In genomic region chrX:101532347-101533221, GRCm38 (mm10) we compare ENCODE assay signal across 8 mouse cellular contexts. TPM values are rescaled to one million over a fixed set of nuclear protein-coding genes. Genes with fewer than 3 reads are reported as not detected.
DNase-seq lines count a peak whose midpoint lies in the region; ATAC-seq and TF ChIP-seq lines count a peak whose summit lies in the region.

Taf1 (plus strand) TSS chrX:101532734.

- peak; percentile 96 for DNase-seq in A20 (ENCODE audit: low read depth, low spot score)
- DNase-seq in heart, adult 9 months (ENCODE audit: low spot score in 2 of 2), result peak; percentile 96 to 97
- DNase-seq in monocyte, adult 2 months (ENCODE audit: low read depth in 1 of 2, low spot score in 2 of 2), result peak; percentile 85 to 86
- peak; percentile 91 to 95 for DNase-seq in spleen, postnatal 36 days (ENCODE audit: low spot score in 2 of 2)

- peak within 1 kb of the TSS; percentile 64 for H3K9ac ChIP-seq in kidney, embryonic 14.5 days (ENCODE audit: low read depth, low read length)
- peak within 1 kb of the TSS; percentile 57 for H3K9ac ChIP-seq in limb, embryonic 15.5 days

- H3K4me2 ChIP-seq in kidney, embryonic 14.5 days (replicated peaks; ENCODE audit: low read depth, low read length), result peak within 1 kb of the TSS; percentile 55
- H3K4me2 ChIP-seq in limb, embryonic 15.5 days, result peak within 1 kb of the TSS; percentile 49

- TF ChIP-seq POLR2A in bone marrow macrophage, adult 2 months (IDR thresholded peaks at IDR 0.05; ENCODE audit: borderline replicate concordance, low read depth, low read length), result 0 out of 2 replicates have a peak, but pooled peaks have one; percentile 53
- TF ChIP-seq POLR2A in embryonic fibroblast, embryonic 13.5 days (IDR thresholded peaks at IDR 0.05; ENCODE audit: low read depth, low read length), result peak; percentile 88

- H3K4me3 ChIP-seq in bone marrow macrophage, adult 2 months (ENCODE audit: insufficient read depth, low read length), result peak within 1 kb of the TSS; percentile 84
- H3K4me3 ChIP-seq in embryonic fibroblast, embryonic 13.5 days (ENCODE audit: insufficient read depth, low read length), result peak within 1 kb of the TSS; percentile 82
- H3K4me3 ChIP-seq in kidney, embryonic 14.5 days (ENCODE audit: low read length), result peak within 1 kb of the TSS; percentile 57
- peak within 1 kb of the TSS; percentile 57 for H3K4me3 ChIP-seq in limb, embryonic 15.5 days

- TF ChIP-seq CTCF in bone marrow macrophage, adult 2 months (IDR thresholded peaks at IDR 0.05; ENCODE audit: low read depth, low read length), result no peak
- no peak for TF ChIP-seq CTCF in embryonic fibroblast, embryonic 13.5 days (IDR thresholded peaks at IDR 0.05; ENCODE audit: borderline replicate concordance, insufficient read depth, low read length)

- 0 out of 2 replicates have a peak, but pooled peaks cover 2% of the 10 kb centered on the region for H3K4me1 ChIP-seq in bone marrow macrophage, adult 2 months (ENCODE audit: control insufficient read depth, insufficient read depth, low read length)
- no peaks in the 10 kb centered on the region for H3K4me1 ChIP-seq in embryonic fibroblast, embryonic 13.5 days (ENCODE audit: control insufficient read depth, insufficient read depth, low read length)
- no peaks in the 10 kb centered on the region for H3K4me1 ChIP-seq in kidney, embryonic 14.5 days (ENCODE audit: control insufficient read depth, insufficient read depth, low read length)
- H3K4me1 ChIP-seq in limb, embryonic 15.5 days, result no peaks in the 10 kb centered on the region

- peaks cover 8% of the 10 kb centered on the region; the same call in 1 of the 2 replicates for H3K36me3 ChIP-seq in kidney, embryonic 14.5 days (ENCODE audit: control insufficient read depth, insufficient read depth, low read length)
- H3K36me3 ChIP-seq in limb, embryonic 15.5 days, result no peaks in the 10 kb centered on the region

- 26% methylated on average over 47 of the region's 47 CpGs for WGBS in kidney, embryonic 14.5 days
- WGBS in limb, embryonic 15.5 days, result 19% methylated on average over 47 of the region's 47 CpGs

- H3K27ac ChIP-seq in bone marrow macrophage, adult 2 months (ENCODE audit: insufficient read depth, low read depth, low read length), result peak within 1 kb of the TSS; percentile 48
- H3K27ac ChIP-seq in embryonic fibroblast, embryonic 13.5 days (ENCODE audit: insufficient read depth, low read length), result peak within 1 kb of the TSS; percentile 54; the same call in 1 of the 2 replicates
- peak within 1 kb of the TSS; percentile 47; the same call in 1 of the 2 replicates for H3K27ac ChIP-seq in kidney, embryonic 14.5 days (ENCODE audit: low read depth, low read length)
- H3K27ac ChIP-seq in limb, embryonic 15.5 days, result peak within 1 kb of the TSS; percentile 59; the same call in 1 of the 2 replicates

- no peaks in the 10 kb centered on the region for H3K27me3 ChIP-seq in kidney, embryonic 14.5 days (ENCODE audit: control insufficient read depth, insufficient read depth, low read length)
- 0 out of 2 replicates have a peak, but pooled peaks cover 3% of the 10 kb centered on the region for H3K27me3 ChIP-seq in limb, embryonic 15.5 days

- ATAC-seq in kidney, embryonic 14.5 days (ENCODE audit: low FRiP score, low TSS enrichment), result peak; percentile 98
- ATAC-seq in limb, embryonic 15.5 days (ENCODE audit: insufficient number of reproducible peaks, low FRiP score, low TSS enrichment, low read depth), result peak; percentile 99

- H3K9me3 ChIP-seq in kidney, embryonic 14.5 days (ENCODE audit: control insufficient read depth, low read length), result no peaks in the 10 kb centered on the region
- H3K9me3 ChIP-seq in limb, embryonic 15.5 days, result no peaks in the 10 kb centered on the region

RNA-seq across cellular contexts. Expression of gene Taf1, which starts in this region (rescaled TPM):
- 32.9 and 34.3 TPM in 2 replicates for polyA plus RNA-seq in bone marrow macrophage, adult 2 months (2012; ENCODE audit: insufficient read depth, insufficient read length, missing spikeins)
- polyA plus RNA-seq in embryonic fibroblast, embryonic 13.5 days (2011; ENCODE audit: insufficient read length, low read depth, missing spikeins), result 35.8 and 38.3 TPM in 2 replicates
- polyA plus RNA-seq in kidney, embryonic 14.5 days (2014; fragmentation: Nextera tagmentation; extraction: Ambion mirVana), result 11.4 and 18.0 TPM in 2 replicates
- polyA plus RNA-seq in limb, embryonic 15.5 days (2015; fragmentation: Nextera tagmentation; extraction: Ambion mirVana), result 10.6 and 12.2 TPM in 2 replicates

Comparison
In these comparisons a context has a peak if more than half of its experiments do, and no peak if none do; other contexts are left out.
1. Peak in every context shown above with its lines: DNase-seq, ATAC-seq, H3K4me3 ChIP-seq and H3K27ac ChIP-seq.